Mouse (Mus musculus) retina, postnatal 1 day (tissue): Measurements from ENCODE around the gene Ajap1.

Experiments used
- DNase-seq: peaks from one replicate; pipeline ENCODE4 v3.0.0-alpha.2; 2012

Gene Ajap1

GRCm38 (mm10) chr4:153442522-153442921, 40.1 kb downstream of the Ajap1 start:
- DNase-seq: no peak

GRCm38 (mm10) chr4:153439868-153440267, 42.7 kb downstream of the Ajap1 start:
- no peak for DNase-seq

GRCm38 (mm10) chr4:153439031-153439430, 43.6 kb downstream of the Ajap1 start:
- DNase-seq: peak; percentile 40

GRCm38 (mm10) chr4:153437196-153437595, 45.4 kb downstream of the Ajap1 start:
- DNase-seq: no peak

- DNase-seq: no peak
Measured at GRCm38 (mm10) chr4:153435917-153436316, 46.7 kb downstream of the Ajap1 start.

- peak; percentile 51 for DNase-seq
Measured at GRCm38 (mm10) chr4:153429971-153430370, 52.6 kb downstream of the Ajap1 start.

GRCm38 (mm10) chr4:153425961-153426656, 56.5 kb downstream of the Ajap1 start:
- no peak for DNase-seq

GRCm38 (mm10) chr4:153424324-153424723, 58.3 kb downstream of the Ajap1 start:
- DNase-seq: no peak

GRCm38 (mm10) chr4:153417926-153418325, 64.7 kb downstream of the Ajap1 start:
- DNase-seq: peak; percentile 85

GRCm38 (mm10) chr4:153417164-153417896, 65.3 kb downstream of the Ajap1 start:
- DNase-seq: peak; percentile 75

- no peak for DNase-seq
Measured at GRCm38 (mm10) chr4:153416111-153416510, 66.5 kb downstream of the Ajap1 start.

GRCm38 (mm10) chr4:153398421-153398820, 84.2 kb downstream of the Ajap1 start:
- DNase-seq: peak; percentile 49

GRCm38 (mm10) chr4:153387478-153387877, 95.1 kb downstream of the Ajap1 start:
- no peak for DNase-seq

GRCm38 (mm10) chr4:153381433-153381832, 101.2 kb downstream of the Ajap1 start:
- DNase-seq: peak; percentile 56

- peak; percentile 40 for DNase-seq
Measured at GRCm38 (mm10) chr4:153380885-153381284, 101.7 kb downstream of the Ajap1 start.

- peak; percentile 72 for DNase-seq
Measured at GRCm38 (mm10) chr4:153377981-153378380, 104.6 kb downstream of the Ajap1 start.

- no peak for DNase-seq
Measured at GRCm38 (mm10) chr4:153374233-153374632, 108.4 kb downstream of the Ajap1 start.

- no peak for DNase-seq
Measured at GRCm38 (mm10) chr4:153373125-153373524, 109.5 kb downstream of the Ajap1 start.

GRCm38 (mm10) chr4:153368620-153369159, 113.9 kb downstream of the Ajap1 start:
- no peak for DNase-seq

- peak; percentile 30 for DNase-seq
Measured at GRCm38 (mm10) chr4:153360868-153361545, 121.6 kb downstream of the Ajap1 start.

GRCm38 (mm10) chr4:153358243-153358550, 124.4 kb downstream of the Ajap1 start:
- DNase-seq: peak; percentile 75

- peak; percentile 80 for DNase-seq
Measured at GRCm38 (mm10) chr4:153357539-153358242, 124.9 kb downstream of the Ajap1 start.

- no peak for DNase-seq
Measured at GRCm38 (mm10) chr4:153356236-153356635, 126.4 kb downstream of the Ajap1 start.
